Mouse (Mus musculus): ENCODE data around the gene Ube3c.

DNA sequence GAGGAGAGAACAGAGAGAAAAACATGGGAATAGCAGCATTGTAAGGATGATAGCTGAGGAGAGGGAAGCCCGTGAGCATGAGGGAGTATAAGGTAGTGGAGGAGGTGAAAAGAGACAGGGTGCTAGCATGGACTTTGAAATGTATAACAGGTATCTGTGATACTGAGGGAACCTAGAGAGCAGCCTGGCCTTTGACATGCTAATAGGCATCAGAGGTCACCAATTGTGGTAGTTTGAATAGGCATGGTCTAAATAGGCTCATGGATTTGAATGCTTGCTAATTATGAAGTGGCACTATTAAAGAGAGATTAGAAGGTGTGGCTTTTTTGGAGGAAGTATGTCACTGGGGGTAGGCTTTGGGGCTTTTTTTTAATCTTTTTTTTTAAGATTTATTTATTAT lies 143.9 kb downstream of the Ube3c start:
- TF ChIP-seq EP300 (IDR thresholded peaks at IDR 0.05; ENCODE audit: low read depth), result no peak
- no peak for TF ChIP-seq CTCF (IDR thresholded peaks at IDR 0.05; ENCODE audit: low read depth)
